In the genomic region with DNA sequence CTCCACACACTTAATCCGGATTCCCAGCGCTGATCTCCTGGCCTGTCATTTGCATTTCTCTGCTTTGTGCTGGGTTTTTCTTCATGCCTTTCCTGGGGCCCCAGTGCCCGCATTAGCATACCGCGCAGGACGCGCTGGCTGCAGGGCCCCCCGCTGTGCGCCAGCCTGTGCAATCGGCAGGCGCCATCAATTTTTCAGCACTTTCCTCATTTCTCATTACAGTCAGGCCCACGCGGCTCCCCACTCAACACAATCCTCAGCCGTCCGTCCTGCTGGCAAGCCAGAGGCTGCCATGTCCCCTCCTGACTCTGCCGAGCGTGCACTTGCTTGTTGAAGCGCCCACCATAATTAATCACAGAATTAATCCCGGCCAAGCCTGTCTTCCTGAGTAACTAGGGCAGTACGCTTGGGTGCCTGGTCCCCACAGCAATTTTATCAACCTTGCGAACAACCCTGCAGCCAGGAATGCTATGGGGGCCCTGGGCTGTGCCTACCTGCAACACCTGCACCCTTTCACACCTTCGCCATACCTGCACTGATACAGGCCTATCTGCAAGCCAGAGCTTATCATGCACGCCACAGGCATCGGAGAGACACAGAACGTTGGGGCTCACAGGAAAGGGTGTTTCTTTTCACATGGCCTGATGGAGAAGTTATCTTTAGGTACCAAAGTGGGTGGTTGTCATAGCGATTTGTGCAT, we compare ENCODE assay signal across 8 mouse cellular contexts. TPM values are rescaled to one million over a fixed set of nuclear protein-coding genes. Genes with fewer than 3 reads are reported as not detected.
A peak's percentile ranks its signal among the peaks of the same experiment; 100 is the strongest.
DNase-seq lines count a peak whose midpoint lies in the region; ATAC-seq and TF ChIP-seq lines count a peak whose summit lies in the region.

No protein-coding gene starts in this region.

- no peak for TF ChIP-seq CTCF in cortical plate, adult 2 months (IDR thresholded peaks at IDR 0.05; ENCODE audit: extremely low read depth, insufficient read depth, low read length)
- no peak for TF ChIP-seq CTCF in hindbrain, postnatal 0 days (IDR thresholded peaks at IDR 0.05; ENCODE audit: low read depth)

- no peaks in the 10 kb centered on the region for H3K36me3 ChIP-seq in hindbrain, postnatal 0 days (ENCODE audit: insufficient read depth, low read length)
- H3K36me3 ChIP-seq in midbrain, embryonic 10.5 days = 0 out of 2 replicates have a peak, but pooled peaks cover 2% of the 10 kb centered on the region

- 7% methylated on average over 26 of the region's 26 CpGs for WGBS in hindbrain, postnatal 0 days
- WGBS in midbrain, embryonic 10.5 days = 4% methylated on average over 26 of the region's 26 CpGs

- H3K4me1 ChIP-seq in cortical plate, adult 2 months (ENCODE audit: control insufficient read depth, insufficient read depth, low read length) = peaks cover 6% of the 10 kb centered on the region; the same call in 1 of the 2 replicates
- peaks cover 11% of the 10 kb centered on the region; the same call in 1 of the 2 replicates for H3K4me1 ChIP-seq in hindbrain, postnatal 0 days (ENCODE audit: insufficient read depth, low read length)
- H3K4me1 ChIP-seq in midbrain, embryonic 10.5 days = peaks cover 43% of the 10 kb centered on the region

- peak; percentile 85 for ATAC-seq in hindbrain, postnatal 0 days

- peak overlapping the region; percentile 49 for H3K4me2 ChIP-seq in hindbrain, postnatal 0 days (ENCODE audit: low read depth, low read length)

- peak; percentile 29; the same call in 1 of the 2 replicates for TF ChIP-seq POLR2A in cortical plate, adult 2 months (IDR thresholded peaks at IDR 0.05; ENCODE audit: extremely low read depth, insufficient read depth, low read length)

- H3K27me3 ChIP-seq in hindbrain, postnatal 0 days (ENCODE audit: insufficient read depth, low read length) = no peaks in the 10 kb centered on the region
- no peaks in the 10 kb centered on the region for H3K27me3 ChIP-seq in midbrain, embryonic 10.5 days (ENCODE audit: low read depth, poor library complexity, severe bottlenecking)

- H3K9ac ChIP-seq in hindbrain, postnatal 0 days (replicated peaks; ENCODE audit: low read length) = peak overlapping the region; percentile 22

- H3K9me3 ChIP-seq in hindbrain, postnatal 0 days (ENCODE audit: low read length) = peaks cover 16% of the 10 kb centered on the region
- peaks cover 13% of the 10 kb centered on the region for H3K9me3 ChIP-seq in midbrain, embryonic 10.5 days (replicated peaks)

- peak; percentile 59 for DNase-seq in layer of hippocampus, adult 11-12 months (ENCODE audit: low spot score)
- no peak for DNase-seq in layer of hippocampus, adult 9-10 months (ENCODE audit: low spot score)
- peak; percentile 83 for DNase-seq in hindbrain, postnatal 0 days (ENCODE audit: low spot score)
- DNase-seq in midbrain, embryonic 10.5 days (ENCODE audit: low spot score) = peak; percentile 91
- DNase-seq in telencephalon, adult 2 months (ENCODE audit: low read depth, low spot score) = peak; percentile 40
- no peak for DNase-seq in adrenal gland, postnatal 36 days
- no peak for DNase-seq in kidney, postnatal 25 days

- H3K27ac ChIP-seq in cortical plate, adult 2 months (ENCODE audit: insufficient read depth, low read length) = no peak overlapping the region
- H3K27ac ChIP-seq in hindbrain, postnatal 0 days = peak overlapping the region; percentile 64
- H3K27ac ChIP-seq in midbrain, embryonic 10.5 days (replicated peaks) = peak overlapping the region; percentile 93

- no peak overlapping the region for H3K4me3 ChIP-seq in cortical plate, adult 2 months (ENCODE audit: insufficient read depth, low read length)
- peak overlapping the region; percentile 8; the same call in 1 of the 2 replicates for H3K4me3 ChIP-seq in hindbrain, postnatal 0 days (ENCODE audit: low read length)
- peak overlapping the region; percentile 49 for H3K4me3 ChIP-seq in midbrain, embryonic 10.5 days

RNA-seq across cellular contexts. Expression of a gene that starts 48.6 kb away (rescaled TPM):
- 326 and 355 TPM in 2 replicates for polyA plus RNA-seq in cortical plate, adult 2 months (2012; rRNA removed)
- 137 and 147 TPM in 2 replicates for total RNA-seq in hindbrain, postnatal 0 days (2014; rRNA removed)
- polyA plus RNA-seq in hindbrain, postnatal 0 days (2015; fragmentation: Nextera tagmentation; extraction: Ambion mirVana) = 432 and 453 TPM in 2 replicates
- polyA plus RNA-seq in midbrain, embryonic 10.5 days (2016; fragmentation: Nextera tagmentation; extraction: Ambion mirVana) = 691 and 854 TPM in 2 replicates
- 100 to 1,000 TPM; 522 to 541 TPM for total RNA-seq in adrenal gland, postnatal 36 days (2021)

Comparison
In these comparisons a context has a peak if more than half of its experiments do, and no peak if none do; other contexts are left out.
1. DNase-seq: peak in layer of hippocampus, adult 11-12 months (single experiment), hindbrain, postnatal 0 days (single experiment), midbrain, embryonic 10.5 days (single experiment) and telencephalon, adult 2 months (single experiment); none in layer of hippocampus, adult 9-10 months (single experiment), adrenal gland, postnatal 36 days (0 of 2) and kidney, postnatal 25 days (0 of 2).